Mouse (Mus musculus): ENCODE data around the gene Olfr718-ps1.

Olfr718-ps1 gene

GRCm38 (mm10) chr5:143129101-143129500, 18.3 kb downstream of the Olfr718-ps1 start:
- in situ Hi-C loops (cut with MboI, MseI), result no loop called here

- in situ Hi-C loops (cut with MboI, MseI), result no loop called here
Measured at GRCm38 (mm10) chr5:143127837-143128236, 19.5 kb downstream of the Olfr718-ps1 start.

- in situ Hi-C loops (cut with MboI, MseI), result no loop called here
Measured at GRCm38 (mm10) chr5:143126908-143127307, 20.5 kb downstream of the Olfr718-ps1 start.

- in situ Hi-C loops (cut with MboI, MseI), result no loop called here
Measured at GRCm38 (mm10) chr5:143126089-143126488, 21.3 kb downstream of the Olfr718-ps1 start.

- in situ Hi-C loops (cut with MboI, MseI), result no loop called here
Measured at GRCm38 (mm10) chr5:143125601-143126000, 21.8 kb downstream of the Olfr718-ps1 start.

- in situ Hi-C loops (cut with MboI, MseI), result no loop called here
Measured at GRCm38 (mm10) chr5:143124805-143125378, 22.5 kb downstream of the Olfr718-ps1 start.

- in situ Hi-C loops (cut with MboI, MseI), result no loop called here
Measured at GRCm38 (mm10) chr5:143122673-143123072, 24.7 kb downstream of the Olfr718-ps1 start.

- in situ Hi-C loops (cut with MboI, MseI), result no loop called here
Measured at GRCm38 (mm10) chr5:143122125-143122524, 25.3 kb downstream of the Olfr718-ps1 start.

GRCm38 (mm10) chr5:143112281-143113246, 34.8 kb downstream of the Olfr718-ps1 start, which contains the start of gene Rnf216:
TSS of gene Rnf216 (minus strand) at chr5:143112994.
- in situ Hi-C loops (cut with MboI, MseI), result no loop called here

GRCm38 (mm10) chr5:143106842-143107241, 40.5 kb downstream of the Olfr718-ps1 start:
- in situ Hi-C loops (cut with MboI, MseI), result loop anchor here (10.0 kb wide), 1 partner anchor 198 kb away; no protein-coding TSS in a partner anchor

GRCm38 (mm10) chr5:143103231-143103630, 44.1 kb downstream of the Olfr718-ps1 start:
- in situ Hi-C loops (cut with MboI, MseI), result loop anchor here (10.0 kb wide), 1 partner anchor 202 kb away; no protein-coding TSS in a partner anchor

GRCm38 (mm10) chr5:143101626-143102025, 45.8 kb downstream of the Olfr718-ps1 start:
- in situ Hi-C loops (cut with MboI, MseI), result loop anchor here (10.0 kb wide), 1 partner anchor 203 kb away; no protein-coding TSS in a partner anchor

- in situ Hi-C loops (cut with MboI, MseI), result no loop called here
Measured at GRCm38 (mm10) chr5:143095256-143095655, 52.1 kb downstream of the Olfr718-ps1 start.

GRCm38 (mm10) chr5:143092891-143093290, 54.5 kb downstream of the Olfr718-ps1 start:
- in situ Hi-C loops (cut with MboI, MseI), result no loop called here

GRCm38 (mm10) chr5:143084898-143085297, 62.5 kb downstream of the Olfr718-ps1 start:
- in situ Hi-C loops (cut with MboI, MseI), result no loop called here

Measured in T-helper 2 cell (primary cell).